Mouse (Mus musculus): ENCODE data around the gene Manba. TPM values are rescaled to one million over a fixed set of nuclear protein-coding genes. Genes with fewer than 3 reads are reported as not detected.
A peak's percentile ranks its signal among the peaks of the same experiment; 100 is the strongest.

The Manba gene
- polyA plus RNA-seq, 1 experiment: 1.7 TPM

DNA sequence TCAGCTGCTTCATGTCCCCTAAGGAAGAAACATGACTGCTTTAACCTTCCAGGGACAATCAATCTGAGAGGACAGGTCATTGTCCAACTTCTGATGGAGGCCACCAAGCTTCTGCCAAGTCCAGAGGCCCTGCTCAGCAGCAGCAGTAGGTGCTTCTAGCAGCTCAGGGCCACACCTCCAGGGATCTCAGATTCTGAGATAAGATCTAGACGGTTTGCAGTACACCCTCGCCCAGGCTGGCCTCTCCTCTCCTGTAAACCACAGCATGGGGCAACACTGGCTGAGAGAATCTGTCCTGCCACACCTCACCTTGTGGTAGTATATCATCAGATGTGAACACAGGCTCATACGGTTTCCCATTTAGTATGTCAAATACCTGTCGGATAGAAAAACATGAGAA is 105.1 kb downstream of the Manba start:
- TF ChIP-seq GATA1 (IDR thresholded peaks at IDR 0.05; ENCODE audit: borderline replicate concordance, low read length): no peak
- no peak for TF ChIP-seq FLI1 (IDR thresholded peaks at IDR 0.05; ENCODE audit: low read length)
- Histone ChIP-seq H3K27me3 (replicated peaks) (no peaks in the 10 kb centered on the region), H3K36me3 (replicated peaks; ENCODE audit: low read length) (peaks cover 99% of the 10 kb centered on the region), H3K4me1 (peaks cover 41% of the 10 kb centered on the region), H3K4me3 (replicated peaks) (no peak overlapping the region), H3K9me3 (no peaks in the 10 kb centered on the region)

DNA sequence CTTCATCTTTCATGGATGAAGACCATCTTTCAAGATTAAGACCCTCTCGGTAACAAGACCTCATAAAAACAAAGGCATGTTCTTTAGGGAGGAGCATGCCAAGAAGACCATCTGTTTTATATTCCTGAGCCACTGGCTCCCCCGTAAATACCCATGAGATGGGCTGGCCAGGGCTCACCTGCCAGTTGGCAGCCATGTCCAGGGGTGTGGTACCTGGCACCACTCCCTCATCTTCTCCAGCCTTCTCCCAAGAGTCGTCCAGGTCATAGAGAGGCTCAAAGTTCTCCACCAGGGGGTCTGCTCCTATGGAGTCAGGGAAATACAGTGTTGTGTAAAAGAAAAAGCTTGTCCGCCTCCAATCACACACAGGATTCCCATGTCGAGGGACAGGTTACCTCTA is 106.0 kb downstream of the Manba start:
- no peak overlapping the region for H3K4me3 ChIP-seq (replicated peaks)
- H3K9me3 ChIP-seq: no peaks in the 10 kb centered on the region
- peaks cover 42% of the 10 kb centered on the region for H3K4me1 ChIP-seq
- TF ChIP-seq FLI1 (IDR thresholded peaks at IDR 0.05; ENCODE audit: low read length) (no peak), GATA1 (IDR thresholded peaks at IDR 0.05; ENCODE audit: borderline replicate concordance, low read length) (no peak)
- peaks cover 99% of the 10 kb centered on the region for H3K36me3 ChIP-seq (replicated peaks; ENCODE audit: low read length)
- H3K27me3 ChIP-seq (replicated peaks): no peaks in the 10 kb centered on the region

DNA sequence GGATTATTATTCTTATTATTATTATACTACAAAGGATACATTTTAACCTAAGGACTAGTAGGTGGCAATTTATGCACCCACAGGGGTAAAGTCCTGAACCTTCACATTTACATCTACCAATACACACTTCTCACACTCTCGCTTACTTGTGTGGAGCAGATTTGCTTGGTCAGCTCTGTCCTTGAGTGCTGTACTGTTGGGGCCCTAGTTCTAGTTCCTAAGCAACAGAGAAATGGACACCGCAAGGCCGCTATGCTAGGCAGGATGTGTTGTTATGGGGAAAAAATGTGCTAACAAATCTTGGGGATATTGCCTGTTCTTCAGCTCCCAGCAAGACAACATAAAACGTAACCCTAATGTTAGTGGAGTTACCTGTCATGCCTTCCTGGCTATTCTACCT is 106.6 kb downstream of the Manba start:
- Histone ChIP-seq H3K36me3 (replicated peaks; ENCODE audit: low read length) (peaks cover 99% of the 10 kb centered on the region), H3K9me3 (no peaks in the 10 kb centered on the region), H3K27me3 (replicated peaks) (no peaks in the 10 kb centered on the region), H3K4me1 (peaks cover 42% of the 10 kb centered on the region), H3K4me3 (replicated peaks) (no peak overlapping the region)
- TF ChIP-seq FLI1 (IDR thresholded peaks at IDR 0.05; ENCODE audit: low read length) (no peak), GATA1 (IDR thresholded peaks at IDR 0.05; ENCODE audit: borderline replicate concordance, low read length) (no peak)

DNA sequence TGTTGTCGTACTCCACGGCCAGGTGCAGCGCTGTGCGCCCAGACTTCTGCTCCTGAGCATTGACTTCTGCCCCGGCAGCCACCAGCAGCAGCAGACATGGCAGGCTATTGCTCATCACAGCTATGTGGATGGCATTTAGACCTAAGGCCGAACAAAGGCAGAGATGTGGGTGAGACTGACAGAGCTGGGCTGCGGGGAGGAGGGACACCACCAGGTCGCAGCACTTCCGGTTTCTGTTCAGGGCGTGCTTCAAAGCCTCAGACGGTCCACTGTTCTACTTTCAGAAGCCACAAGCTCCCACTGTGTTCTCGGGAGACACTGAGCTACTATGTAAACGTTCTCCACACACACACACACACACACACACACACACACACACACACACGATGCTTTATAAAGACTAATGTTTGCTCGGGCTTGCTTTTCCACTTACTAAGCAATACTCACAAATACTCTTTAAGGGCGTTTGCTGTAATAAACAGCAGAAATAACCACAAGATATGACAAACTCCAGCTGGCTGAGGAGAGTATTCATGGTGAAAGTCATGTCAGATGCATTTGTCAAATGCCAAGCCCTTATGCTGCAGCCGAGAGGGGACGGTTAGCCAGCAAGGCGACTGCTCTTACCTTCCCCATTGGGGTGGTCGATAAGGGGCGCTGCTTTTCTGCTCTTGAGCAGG is 109.0 kb downstream of the Manba start:
- Histone ChIP-seq H3K27me3 (replicated peaks) (no peaks in the 10 kb centered on the region), H3K4me1 (peaks cover 40% of the 10 kb centered on the region), H3K4me3 (replicated peaks) (no peak overlapping the region), H3K9me3 (no peaks in the 10 kb centered on the region), H3K36me3 (replicated peaks; ENCODE audit: low read length) (peaks cover 94% of the 10 kb centered on the region)
- TF ChIP-seq FLI1 (IDR thresholded peaks at IDR 0.05; ENCODE audit: low read length) (no peak), GATA1 (IDR thresholded peaks at IDR 0.05; ENCODE audit: borderline replicate concordance, low read length) (no peak)

DNA sequence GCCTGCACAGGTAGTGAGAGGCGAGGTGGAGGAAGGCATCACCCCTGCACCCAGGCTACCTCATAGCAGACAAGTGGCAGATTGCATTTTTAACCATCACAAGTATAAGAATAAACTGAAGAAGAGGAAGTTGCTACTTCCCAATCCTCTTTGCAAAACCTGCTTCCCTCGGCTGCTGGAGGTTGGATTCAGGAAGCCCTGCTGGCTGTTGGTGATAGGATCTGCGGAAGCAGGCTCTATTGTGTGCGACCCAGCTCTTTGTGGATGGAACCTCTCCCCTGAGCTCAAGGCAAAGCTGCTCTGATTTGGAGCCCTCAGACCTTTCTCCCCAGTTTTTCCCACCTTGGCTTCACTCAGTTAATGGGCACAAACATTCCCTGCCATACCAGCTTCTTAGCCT is 111.6 kb downstream of the Manba start:
- Histone ChIP-seq H3K27me3 (replicated peaks) (no peaks in the 10 kb centered on the region), H3K4me3 (replicated peaks) (peak overlapping the region; percentile 21), H3K36me3 (replicated peaks; ENCODE audit: low read length) (peaks cover 89% of the 10 kb centered on the region), H3K4me1 (peaks cover 55% of the 10 kb centered on the region), H3K9me3 (no peaks in the 10 kb centered on the region)
- TF ChIP-seq GATA1 (IDR thresholded peaks at IDR 0.05; ENCODE audit: borderline replicate concordance, low read length) (no peak), FLI1 (IDR thresholded peaks at IDR 0.05; ENCODE audit: low read length) (no peak)

DNA sequence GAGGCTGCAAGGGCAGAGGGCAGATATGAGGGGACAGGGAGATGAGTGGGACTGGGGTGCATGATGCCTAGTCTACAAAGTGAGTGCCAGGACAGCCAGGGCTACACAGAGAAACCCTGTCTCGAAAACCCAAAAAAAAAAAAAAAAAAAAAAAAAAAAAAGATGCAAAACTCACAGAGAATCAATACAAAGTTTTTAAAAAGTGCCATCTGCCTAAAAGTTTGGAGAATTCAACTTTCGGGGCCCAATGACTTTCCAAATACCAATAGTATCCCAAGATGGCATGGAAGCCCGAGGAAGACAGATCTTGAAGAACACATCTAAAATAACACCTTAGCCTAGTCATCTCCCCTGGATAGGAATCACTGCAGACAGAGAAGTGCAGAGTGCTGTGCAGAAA is 112.9 kb downstream of the Manba start:
- Histone ChIP-seq H3K9me3 (no peaks in the 10 kb centered on the region), H3K4me1 (peaks cover 64% of the 10 kb centered on the region), H3K36me3 (replicated peaks; ENCODE audit: low read length) (peaks cover 85% of the 10 kb centered on the region), H3K27me3 (replicated peaks) (no peaks in the 10 kb centered on the region), H3K4me3 (replicated peaks) (no peak overlapping the region)
- TF ChIP-seq GATA1 (IDR thresholded peaks at IDR 0.05; ENCODE audit: borderline replicate concordance, low read length) (no peak), FLI1 (IDR thresholded peaks at IDR 0.05; ENCODE audit: low read length) (no peak)

DNA sequence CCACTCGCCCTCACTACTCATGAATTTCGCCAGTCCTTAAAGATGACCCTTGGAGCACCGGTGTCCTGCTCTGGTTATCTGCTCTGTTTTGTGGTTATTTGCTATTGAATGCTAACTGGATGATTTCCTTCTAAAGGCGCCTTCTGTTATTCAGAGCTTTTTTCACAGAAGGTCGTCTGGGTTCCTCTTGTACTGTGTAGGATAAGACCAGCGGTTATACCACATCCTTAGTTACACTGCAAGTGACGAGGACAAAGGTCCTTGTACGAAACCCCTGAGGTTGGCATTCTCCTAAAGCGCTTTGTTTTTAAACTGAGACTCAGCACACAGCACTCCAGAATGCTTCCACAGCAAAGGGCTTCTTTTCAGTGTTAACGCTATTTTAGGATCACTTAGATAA is 117.3 kb downstream of the Manba start:
- no peaks in the 10 kb centered on the region for H3K27me3 ChIP-seq (replicated peaks)
- no peaks in the 10 kb centered on the region for H3K9me3 ChIP-seq
- peaks cover 75% of the 10 kb centered on the region for H3K4me1 ChIP-seq
- peaks cover 73% of the 10 kb centered on the region for H3K36me3 ChIP-seq (replicated peaks; ENCODE audit: low read length)
- TF ChIP-seq GATA1 (IDR thresholded peaks at IDR 0.05; ENCODE audit: borderline replicate concordance, low read length) (no peak), FLI1 (IDR thresholded peaks at IDR 0.05; ENCODE audit: low read length) (no peak; the same call in 1 of the 2 replicates)
- H3K4me3 ChIP-seq (replicated peaks): peak overlapping the region; percentile 86

DNA sequence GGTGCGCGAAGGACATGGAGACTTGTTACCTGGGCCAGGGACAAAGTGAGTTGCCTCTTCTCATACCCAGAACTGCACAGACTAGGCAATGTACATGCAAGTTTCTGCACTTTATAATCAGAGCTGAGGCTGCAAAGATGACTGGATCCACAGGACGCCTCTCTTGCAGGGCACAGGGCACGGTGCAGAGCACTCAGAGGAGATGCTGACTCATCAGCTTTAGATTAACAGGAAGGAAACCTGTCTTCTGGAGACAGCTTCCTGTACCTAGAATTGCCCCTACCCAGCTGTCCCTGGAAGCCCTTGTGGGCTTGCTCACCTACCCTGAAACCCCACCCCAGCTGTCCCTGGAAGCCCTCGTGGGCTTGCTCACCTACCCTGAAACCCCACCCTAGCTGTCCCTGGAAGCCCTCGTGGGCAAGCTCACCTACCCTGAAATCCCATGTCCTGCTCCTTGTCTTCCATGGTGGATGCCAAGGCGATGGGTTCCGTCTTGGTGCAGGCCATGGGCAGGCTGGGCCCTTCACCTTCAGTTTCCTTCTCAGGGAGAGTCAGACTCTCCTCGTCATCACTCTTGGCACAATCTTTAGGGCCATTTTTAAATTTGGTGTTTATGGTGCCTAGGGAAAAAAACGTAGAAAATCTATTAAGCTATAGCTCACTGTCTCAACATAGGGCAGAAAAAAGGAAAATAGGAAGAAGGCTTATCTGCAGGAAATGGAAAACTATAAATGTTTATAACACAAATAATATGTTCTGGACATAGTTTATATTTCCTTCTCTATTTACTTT is 119.4 kb downstream of the Manba start:
- no peaks in the 10 kb centered on the region for H3K27me3 ChIP-seq (replicated peaks)
- TF ChIP-seq GATA1 (IDR thresholded peaks at IDR 0.05; ENCODE audit: borderline replicate concordance, low read length) (no peak), FLI1 (IDR thresholded peaks at IDR 0.05; ENCODE audit: low read length) (no peak)
- no peaks in the 10 kb centered on the region for H3K9me3 ChIP-seq
- peaks cover 72% of the 10 kb centered on the region for H3K36me3 ChIP-seq (replicated peaks; ENCODE audit: low read length)
- H3K4me1 ChIP-seq: peaks cover 87% of the 10 kb centered on the region
- H3K4me3 ChIP-seq (replicated peaks): peak overlapping the region; percentile 78

DNA sequence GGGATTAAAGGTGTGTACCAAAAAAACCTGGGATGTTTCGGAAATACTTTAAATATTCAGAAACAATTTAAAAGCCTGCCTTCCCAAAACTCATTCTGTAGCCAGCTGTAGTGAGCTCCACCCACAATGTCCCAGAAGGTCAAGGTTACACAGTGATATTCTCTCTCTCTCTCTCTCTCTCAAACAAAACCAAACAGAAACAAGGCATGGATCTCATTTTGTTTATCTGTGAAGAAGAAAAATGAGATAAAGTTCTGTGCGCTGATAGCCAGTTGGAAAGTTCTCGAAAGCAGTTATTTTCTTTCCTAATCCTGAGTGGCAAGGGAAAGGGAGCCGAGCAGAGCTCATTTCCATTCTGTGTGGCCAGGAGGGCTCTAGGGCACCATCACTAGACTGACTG is 120.1 kb downstream of the Manba start:
- no peak overlapping the region for H3K4me3 ChIP-seq (replicated peaks)
- TF ChIP-seq GATA1 (IDR thresholded peaks at IDR 0.05; ENCODE audit: borderline replicate concordance, low read length): no peak
- no peak for TF ChIP-seq FLI1 (IDR thresholded peaks at IDR 0.05; ENCODE audit: low read length)
- H3K27me3 ChIP-seq (replicated peaks): no peaks in the 10 kb centered on the region
- H3K36me3 ChIP-seq (replicated peaks; ENCODE audit: low read length): peaks cover 72% of the 10 kb centered on the region
- H3K4me1 ChIP-seq: peaks cover 90% of the 10 kb centered on the region
- no peaks in the 10 kb centered on the region for H3K9me3 ChIP-seq

DNA sequence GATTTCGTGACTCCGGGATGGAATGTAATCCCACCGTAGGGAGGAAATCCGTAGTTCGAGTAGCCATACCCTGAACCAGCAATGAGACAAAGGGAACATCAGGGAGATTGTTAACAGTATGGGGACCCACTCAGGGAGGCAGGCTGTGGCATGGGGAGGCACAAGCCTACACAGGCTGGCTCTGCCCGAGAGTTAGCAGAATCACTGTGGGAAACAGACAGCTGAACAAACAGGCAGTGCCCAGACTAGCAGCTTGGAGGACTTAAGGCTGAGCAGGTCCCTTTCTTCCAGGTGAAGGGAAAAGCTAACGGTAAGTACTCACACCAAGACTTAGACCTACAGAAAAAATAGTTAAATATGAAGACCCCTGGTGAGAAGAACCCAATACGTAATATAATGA is 121.2 kb downstream of the Manba start:
- TF ChIP-seq FLI1 (IDR thresholded peaks at IDR 0.05; ENCODE audit: low read length): no peak
- TF ChIP-seq GATA1 (IDR thresholded peaks at IDR 0.05; ENCODE audit: borderline replicate concordance, low read length): no peak
- Histone ChIP-seq H3K4me3 (replicated peaks) (peak overlapping the region; percentile 94), H3K27me3 (replicated peaks) (no peaks in the 10 kb centered on the region), H3K4me1 (peaks cover 95% of the 10 kb centered on the region), H3K9me3 (no peaks in the 10 kb centered on the region), H3K36me3 (replicated peaks; ENCODE audit: low read length) (peaks cover 75% of the 10 kb centered on the region)

Data from megakaryocyte, embryonic 14.5 days (primary cell).